14 mouse cellular contexts compared by ENCODE assay signal in genomic region chr3:136166033-136166361, GRCm38 (mm10).
"Had no signal": no experiment of that assay in that cellular context is flagged by ENCODE, and none has a peak within 500 bp of the region (broad histone marks: within the 10 kb centered on the region; RNA-seq: fewer than 3 reads in every experiment).

No protein-coding gene starts in this region.

- H3K9me3 ChIP-seq: kidney, embryonic 15.5 days; limb, embryonic 12.5 days; limb, embryonic 15.5 days; lung, embryonic 15.5 days; megakaryocyte, embryonic 14.5 days had no signal

- H3K4me1 ChIP-seq: kidney, embryonic 15.5 days; limb, embryonic 12.5 days; limb, embryonic 15.5 days; lung, embryonic 15.5 days; megakaryocyte, embryonic 14.5 days had no signal

- H3K36me3 ChIP-seq: kidney, embryonic 15.5 days; limb, embryonic 12.5 days; limb, embryonic 15.5 days; lung, embryonic 15.5 days had no signal

- H3K9ac ChIP-seq: kidney, embryonic 15.5 days; limb, embryonic 12.5 days; limb, embryonic 15.5 days; liver, embryonic 14.5 days; liver, postnatal 0 days; lung, embryonic 15.5 days had no signal

- H3K27me3 ChIP-seq: kidney, embryonic 15.5 days; limb, embryonic 12.5 days; limb, embryonic 15.5 days; lung, embryonic 15.5 days; megakaryocyte, embryonic 14.5 days had no signal

- DNase-seq: kidney, postnatal 10 days; liver, postnatal 0 days; lung, postnatal 10 days; midbrain, embryonic 14.5 days; thymus, adult 18-20 months; thymus, postnatal 36 days had no signal

- ATAC-seq: liver, postnatal 0 days had no signal

- H3K4me3 ChIP-seq: kidney, embryonic 15.5 days; limb, embryonic 12.5 days; limb, embryonic 15.5 days; lung, embryonic 15.5 days; megakaryocyte, embryonic 14.5 days had no signal

- H3K4me2 ChIP-seq: kidney, embryonic 15.5 days; limb, embryonic 12.5 days; limb, embryonic 15.5 days; liver, embryonic 11.5 days; lung, embryonic 15.5 days; midbrain, embryonic 11.5 days had no signal

- H3K27ac ChIP-seq: kidney, embryonic 15.5 days; limb, embryonic 12.5 days; limb, embryonic 15.5 days; liver, embryonic 14.5 days; lung, embryonic 15.5 days had no signal
